Mouse (Mus musculus): ENCODE measurements around the gene Tmem116.

Tmem116 gene

GRCm38 (mm10) chr5:121451644-121452025 lies at the start of gene Tmem116:
Tmem116 (plus strand) TSS chr5:121451893.
- DNase-seq (ENCODE audit: low spot score): peak; percentile 42

GRCm38 (mm10) chr5:121407856-121408255 lies 43.8 kb upstream of the Tmem116 start:
- no peak for DNase-seq (ENCODE audit: low spot score)

- DNase-seq (ENCODE audit: low spot score): no peak
Measured at GRCm38 (mm10) chr5:121410975-121411374, 40.7 kb upstream of the Tmem116 start.

GRCm38 (mm10) chr5:121420721-121421120 lies 31.0 kb upstream of the Tmem116 start:
- no peak for DNase-seq (ENCODE audit: low spot score)

GRCm38 (mm10) chr5:121422787-121423186 lies 28.9 kb upstream of the Tmem116 start:
- DNase-seq (ENCODE audit: low spot score): no peak

GRCm38 (mm10) chr5:121423297-121423696 lies 28.4 kb upstream of the Tmem116 start:
- no peak for DNase-seq (ENCODE audit: low spot score)

GRCm38 (mm10) chr5:121428954-121429353 lies 22.7 kb upstream of the Tmem116 start:
- DNase-seq (ENCODE audit: low spot score): no peak

- DNase-seq (ENCODE audit: low spot score): no peak
Measured at GRCm38 (mm10) chr5:121438131-121438530, 13.6 kb upstream of the Tmem116 start.

GRCm38 (mm10) chr5:121438756-121439155 lies 12.9 kb upstream of the Tmem116 start:
- DNase-seq (ENCODE audit: low spot score): no peak

- no peak for DNase-seq (ENCODE audit: low spot score)
Measured at GRCm38 (mm10) chr5:121443548-121443947, 8.1 kb upstream of the Tmem116 start.

GRCm38 (mm10) chr5:121444870-121445269 lies 6.8 kb upstream of the Tmem116 start:
- DNase-seq (ENCODE audit: low spot score): no peak

- DNase-seq (ENCODE audit: low spot score): no peak
Measured at GRCm38 (mm10) chr5:121448450-121448849, 3.2 kb upstream of the Tmem116 start.

GRCm38 (mm10) chr5:121449976-121450375 lies 1.7 kb upstream of the Tmem116 start:
- no peak for DNase-seq (ENCODE audit: low spot score)

GRCm38 (mm10) chr5:121450476-121450875 lies 1.2 kb upstream of the Tmem116 start:
- DNase-seq (ENCODE audit: low spot score): no peak

GRCm38 (mm10) chr5:121451203-121451602 lies 490 bp upstream of the Tmem116 start:
- no peak for DNase-seq (ENCODE audit: low spot score)

- DNase-seq (ENCODE audit: low spot score): peak; percentile 100
Measured at GRCm38 (mm10) chr5:121452026-121452869, 555 bp downstream of the Tmem116 start, which contains the start of gene Erp29. Erp29 (minus strand) TSS chr5:121452506.

- DNase-seq (ENCODE audit: low spot score): no peak
Measured at GRCm38 (mm10) chr5:121452906-121453305, 1.2 kb downstream of the Tmem116 start.

GRCm38 (mm10) chr5:121453743-121454502 lies 2.2 kb downstream of the Tmem116 start:
- DNase-seq (ENCODE audit: low spot score): no peak

GRCm38 (mm10) chr5:121454503-121454782 lies 2.8 kb downstream of the Tmem116 start:
- no peak for DNase-seq (ENCODE audit: low spot score)

- DNase-seq (ENCODE audit: low spot score): no peak
Measured at GRCm38 (mm10) chr5:121455510-121456265, 4.0 kb downstream of the Tmem116 start.

- no peak for DNase-seq (ENCODE audit: low spot score)
Measured at GRCm38 (mm10) chr5:121461339-121462170, 9.9 kb downstream of the Tmem116 start.

- DNase-seq (ENCODE audit: low spot score): no peak
Measured at GRCm38 (mm10) chr5:121462171-121462502, 10.4 kb downstream of the Tmem116 start.

Data from ovary, postnatal 36 days (tissue).